Mouse (Mus musculus) stomach, postnatal 0 days (tissue): ENCODE results near the gene Gcnt3.

Source experiments
- CTCF ChIP-seq: IDR thresholded peaks from 2 replicates; pipeline ENCODE4 v1.5.1; 2016; ENCODE audit warnings: antibody characterized with exemption, low read depth, mild to moderate bottlenecking, moderate library complexity
- EP300 ChIP-seq: optimal IDR thresholded peaks from 2 replicates; pipeline ENCODE3; 2016; ENCODE audit warnings: antibody characterized with exemption

DNA sequence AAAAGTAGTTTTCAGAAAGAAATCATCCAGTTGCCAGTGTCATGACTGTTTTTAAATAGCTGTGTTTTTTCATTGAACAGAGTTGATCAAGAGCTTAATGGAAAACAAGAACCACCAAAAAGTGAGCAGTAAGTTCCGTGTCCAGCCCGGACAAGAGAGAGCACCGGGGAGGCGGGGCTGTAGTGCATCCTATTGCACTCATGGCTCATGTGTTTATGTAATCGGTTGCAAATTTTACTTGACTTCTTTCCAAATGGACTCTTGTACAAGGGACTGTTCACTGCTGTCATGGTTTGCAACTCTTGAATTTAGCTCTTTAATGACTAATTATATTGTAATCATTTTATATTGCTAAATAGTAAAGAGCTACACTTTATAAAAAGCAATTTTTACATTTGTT lies 30.9 kb downstream of the Gcnt3 start:
- no peak for TF ChIP-seq CTCF
- no peak for TF ChIP-seq EP300
